Mouse (Mus musculus) forebrain, embryonic 13.5 days (tissue): ENCODE measurements around the gene Ulk1. TPM values are rescaled to one million over a fixed set of nuclear protein-coding genes. Genes with fewer than 3 reads are reported as not detected.

Source experiments
- ATAC-seq: fragments of 200-750 bp; cut with Nextera tagmentation; 2 replicates; pipeline ENCODE4 v1.8.0; 2017
- H3K27ac ChIP-seq: fragments of 300-500 bp; sonication (generic); 2 replicates; pipeline ENCODE4 v1.5.1; 2015; ENCODE audit warnings: inconsistent platforms, mild to moderate bottlenecking, moderate library complexity
- H3K27me3 ChIP-seq: fragments of 300-500 bp; sonication (generic); 2 replicates; pipeline ENCODE4 v1.6.1; 2015; ENCODE audit warnings: mild to moderate bottlenecking, inconsistent platforms
- H3K36me3 ChIP-seq: fragments of 300-500 bp; sonication (generic); 2 replicates; pipeline ENCODE4 v1.6.1; 2015; ENCODE audit warnings: mild to moderate bottlenecking, inconsistent platforms; ENCODE audit not compliant: poor library complexity, severe bottlenecking
- H3K4me1 ChIP-seq: fragments of 300-500 bp; sonication (generic); 2 replicates; pipeline ENCODE4 v1.6.1; 2015; ENCODE audit warnings: inconsistent platforms
- H3K4me2 ChIP-seq: fragments of 300-500 bp; sonication (generic); 2 replicates; pipeline ENCODE4 v1.6.1; 2015; ENCODE audit warnings: inconsistent platforms, mild to moderate bottlenecking, moderate library complexity
- H3K4me3 ChIP-seq: fragments of 300-500 bp; sonication (generic); 2 replicates; pipeline ENCODE4 v1.5.1; 2015; ENCODE audit warnings: mild to moderate bottlenecking, inconsistent platforms
- H3K9ac ChIP-seq: fragments of 300-500 bp; sonication (generic); 2 replicates; pipeline ENCODE4 v1.6.1; 2015; ENCODE audit warnings: mild to moderate bottlenecking, inconsistent platforms
- H3K9me3 ChIP-seq: fragments of 300-500 bp; sonication (generic); replicated peaks from 2 replicates; pipeline ENCODE4 v1.6.1; 2016; ENCODE audit warnings: inconsistent platforms
- WGBS: fragments of 180-500 bp; shearing (Covaris S2); methylation state at CpG from one replicate; pipeline ENCODE4 v1.1.7; 2015; 5-methylcytosine and 5-hydroxymethylcytosine counted together
- polyA plus RNA-seq: library from polyadenylated mRNA; unstranded; fragments of >200 nt; fragmentation: Nextera tagmentation; extraction: Ambion mirVana; gene quantifications from 2 replicates; pipeline ENCODE4 v1.2.1, GENCODE M21; 2015

The Ulk1 gene
- polyA plus RNA-seq, 1 experiment from 2014 or later: 32.4 TPM

GRCm38 (mm10) chr5:110802186-110802585 is 7.7 kb downstream of the Ulk1 start:
- Histone ChIP-seq H3K4me3 (no peak overlapping the region), H3K9me3 (no peaks in the 10 kb centered on the region), H3K4me2 (no peak overlapping the region), H3K36me3 (peaks cover 94% of the 10 kb centered on the region), H3K9ac (no peak overlapping the region), H3K27ac (no peak overlapping the region), H3K27me3 (no peaks in the 10 kb centered on the region), H3K4me1 (peaks cover 27% of the 10 kb centered on the region)
- WGBS: 86% methylated on average over 4 of the region's 4 CpGs
- no peak for ATAC-seq

DNA sequence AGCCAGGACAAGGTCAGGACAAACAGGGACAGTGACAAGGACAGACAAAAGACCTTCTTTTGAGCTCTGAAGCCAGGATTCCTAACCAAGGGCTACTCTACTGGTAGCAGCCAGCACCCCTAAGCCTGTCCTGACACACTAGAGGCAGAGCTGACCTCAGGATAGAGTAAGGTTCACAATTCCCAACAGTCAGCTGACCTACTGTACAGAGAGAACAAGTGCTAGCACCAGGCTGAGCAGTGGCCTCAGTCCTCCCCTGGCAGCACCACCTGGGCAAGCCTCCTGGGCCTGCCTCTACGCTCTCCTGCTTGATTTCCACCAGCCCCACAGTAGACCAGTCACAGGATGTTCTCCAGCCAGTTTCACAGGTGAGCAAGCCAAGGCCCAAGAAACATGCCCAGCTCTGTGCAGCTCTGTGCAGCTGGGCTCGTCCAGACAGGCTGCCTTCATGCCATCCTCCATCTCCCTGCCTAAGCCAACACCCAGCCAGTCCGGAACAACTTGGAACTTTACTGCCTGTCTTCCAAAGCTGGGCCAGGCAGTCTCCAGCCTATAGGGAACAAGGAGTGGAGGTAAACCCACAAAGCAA is 8.8 kb downstream of the Ulk1 start:
- H3K36me3 ChIP-seq: peaks cover 96% of the 10 kb centered on the region
- H3K9me3 ChIP-seq: no peaks in the 10 kb centered on the region
- H3K27ac ChIP-seq: no peak overlapping the region
- WGBS: 91% methylated on average over 3 of the region's 3 CpGs
- H3K9ac ChIP-seq: no peak overlapping the region
- peaks cover 16% of the 10 kb centered on the region for H3K4me1 ChIP-seq
- ATAC-seq: no peak
- no peak overlapping the region for H3K4me2 ChIP-seq
- no peak overlapping the region for H3K4me3 ChIP-seq
- H3K27me3 ChIP-seq: no peaks in the 10 kb centered on the region

DNA sequence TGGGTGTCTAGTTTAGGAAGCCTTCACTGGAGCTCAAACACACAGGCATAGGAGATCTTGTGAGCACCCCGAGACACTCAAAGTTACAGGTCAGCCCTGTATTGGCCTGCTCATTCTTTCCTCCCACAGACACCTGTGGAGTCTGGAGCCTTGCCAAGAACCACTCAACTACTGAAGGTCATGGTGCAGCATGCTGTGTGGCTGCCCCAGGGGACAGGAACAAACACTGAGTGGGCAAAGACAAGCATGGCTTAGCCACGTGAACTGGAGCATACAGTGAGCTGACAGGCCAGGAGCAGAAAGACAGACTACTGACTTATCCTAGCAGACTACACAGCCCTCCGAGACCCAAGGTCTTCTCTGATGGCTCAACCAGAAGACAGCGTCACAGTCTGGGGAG is 12.2 kb downstream of the Ulk1 start:
- Histone ChIP-seq H3K36me3 (peaks cover 99% of the 10 kb centered on the region), H3K9ac (no peak overlapping the region), H3K27ac (no peak overlapping the region), H3K4me3 (no peak overlapping the region), H3K4me1 (no peaks in the 10 kb centered on the region), H3K27me3 (no peaks in the 10 kb centered on the region), H3K4me2 (no peak overlapping the region), H3K9me3 (no peaks in the 10 kb centered on the region)
- no peak for ATAC-seq
- 68% methylated on average over 4 of the region's 4 CpGs for WGBS

DNA sequence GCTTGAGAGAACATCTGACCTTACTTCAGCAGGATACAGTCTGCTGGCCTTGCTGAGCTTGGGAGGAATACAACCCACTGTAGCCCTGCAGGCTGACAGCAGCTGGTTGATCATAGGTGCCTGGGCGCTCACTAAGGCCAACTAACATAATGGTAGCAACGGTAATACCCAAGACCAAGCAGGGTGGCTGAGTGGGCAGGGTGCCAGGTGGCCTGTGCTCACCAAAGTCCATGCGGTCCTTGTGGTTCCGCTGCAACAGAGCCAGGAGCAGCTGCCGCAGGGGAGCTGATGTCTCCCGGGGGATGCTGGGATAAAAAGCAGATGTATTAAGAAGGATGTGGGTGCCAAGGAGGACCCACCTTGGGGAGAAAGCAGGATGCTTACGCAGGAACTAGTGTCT is 15.5 kb downstream of the Ulk1 start:
- Histone ChIP-seq H3K9me3 (no peaks in the 10 kb centered on the region), H3K27ac (no peak overlapping the region), H3K36me3 (peaks cover 100% of the 10 kb centered on the region), H3K4me1 (no peaks in the 10 kb centered on the region), H3K27me3 (no peaks in the 10 kb centered on the region), H3K4me2 (no peak overlapping the region), H3K9ac (no peak overlapping the region), H3K4me3 (no peak overlapping the region)
- WGBS: 93% methylated on average over 7 of the region's 7 CpGs
- no peak for ATAC-seq

- peaks cover 93% of the 10 kb centered on the region for H3K36me3 ChIP-seq
- no peaks in the 10 kb centered on the region for H3K9me3 ChIP-seq
- WGBS: 68% methylated on average over 5 of the region's 5 CpGs
- no peaks in the 10 kb centered on the region for H3K27me3 ChIP-seq
- no peaks in the 10 kb centered on the region for H3K4me1 ChIP-seq
- no peak overlapping the region for H3K4me3 ChIP-seq
- H3K9ac ChIP-seq: no peak overlapping the region
- H3K4me2 ChIP-seq: no peak overlapping the region
- H3K27ac ChIP-seq: no peak overlapping the region
- ATAC-seq: peak; percentile 37; the same call in 1 of the 2 replicates
These were observed 21.2 kb downstream of the Ulk1 start for GRCm38 (mm10) chr5:110788684-110789083.

GRCm38 (mm10) chr5:110786081-110786835 is 23.6 kb downstream of the Ulk1 start:
- ATAC-seq: no peak
- Histone ChIP-seq H3K9ac (no peak overlapping the region), H3K27me3 (no peaks in the 10 kb centered on the region), H3K4me2 (no peak overlapping the region), H3K36me3 (peaks cover 69% of the 10 kb centered on the region), H3K27ac (no peak overlapping the region), H3K4me3 (no peak overlapping the region), H3K9me3 (no peaks in the 10 kb centered on the region), H3K4me1 (no peaks in the 10 kb centered on the region)
- 89% methylated on average over 11 of the region's 11 CpGs for WGBS

DNA sequence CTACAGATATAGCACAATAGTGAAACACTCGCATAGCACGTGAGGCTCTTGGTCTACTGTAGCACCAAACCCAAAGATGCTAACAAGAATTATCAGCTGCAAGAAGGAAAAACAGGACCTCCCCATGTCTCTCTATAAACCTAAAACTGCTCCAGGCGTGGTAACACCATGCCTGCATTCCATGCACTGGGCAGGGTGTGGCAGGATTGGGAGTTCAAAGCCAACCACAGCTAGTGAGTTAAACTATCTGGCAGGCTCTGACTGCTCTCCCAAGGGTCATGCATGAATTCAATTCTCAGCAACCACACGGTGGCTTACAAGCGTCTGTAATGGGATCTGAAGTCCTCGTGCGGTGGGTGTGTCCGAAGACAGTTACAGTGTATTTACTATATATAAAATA is 26.7 kb downstream of the Ulk1 start:
- H3K9ac ChIP-seq: no peak overlapping the region
- H3K36me3 ChIP-seq: peaks cover 41% of the 10 kb centered on the region
- no peak for ATAC-seq
- no peak overlapping the region for H3K27ac ChIP-seq
- H3K9me3 ChIP-seq: no peaks in the 10 kb centered on the region
- no peak overlapping the region for H3K4me2 ChIP-seq
- H3K4me1 ChIP-seq: peaks cover 23% of the 10 kb centered on the region
- WGBS: 80% methylated on average over 8 of the region's 8 CpGs
- H3K4me3 ChIP-seq: no peak overlapping the region
- H3K27me3 ChIP-seq: no peaks in the 10 kb centered on the region

GRCm38 (mm10) chr5:110781529-110782238 is 28.2 kb downstream of the Ulk1 start:
- H3K36me3 ChIP-seq: peaks cover 40% of the 10 kb centered on the region
- no peak overlapping the region for H3K4me3 ChIP-seq
- H3K27ac ChIP-seq: no peak overlapping the region
- H3K4me2 ChIP-seq: no peak overlapping the region
- no peaks in the 10 kb centered on the region for H3K9me3 ChIP-seq
- H3K27me3 ChIP-seq: no peaks in the 10 kb centered on the region
- no peak for ATAC-seq
- 86% methylated on average over 7 of the region's 7 CpGs for WGBS
- no peak overlapping the region for H3K9ac ChIP-seq
- peaks cover 23% of the 10 kb centered on the region for H3K4me1 ChIP-seq

DNA sequence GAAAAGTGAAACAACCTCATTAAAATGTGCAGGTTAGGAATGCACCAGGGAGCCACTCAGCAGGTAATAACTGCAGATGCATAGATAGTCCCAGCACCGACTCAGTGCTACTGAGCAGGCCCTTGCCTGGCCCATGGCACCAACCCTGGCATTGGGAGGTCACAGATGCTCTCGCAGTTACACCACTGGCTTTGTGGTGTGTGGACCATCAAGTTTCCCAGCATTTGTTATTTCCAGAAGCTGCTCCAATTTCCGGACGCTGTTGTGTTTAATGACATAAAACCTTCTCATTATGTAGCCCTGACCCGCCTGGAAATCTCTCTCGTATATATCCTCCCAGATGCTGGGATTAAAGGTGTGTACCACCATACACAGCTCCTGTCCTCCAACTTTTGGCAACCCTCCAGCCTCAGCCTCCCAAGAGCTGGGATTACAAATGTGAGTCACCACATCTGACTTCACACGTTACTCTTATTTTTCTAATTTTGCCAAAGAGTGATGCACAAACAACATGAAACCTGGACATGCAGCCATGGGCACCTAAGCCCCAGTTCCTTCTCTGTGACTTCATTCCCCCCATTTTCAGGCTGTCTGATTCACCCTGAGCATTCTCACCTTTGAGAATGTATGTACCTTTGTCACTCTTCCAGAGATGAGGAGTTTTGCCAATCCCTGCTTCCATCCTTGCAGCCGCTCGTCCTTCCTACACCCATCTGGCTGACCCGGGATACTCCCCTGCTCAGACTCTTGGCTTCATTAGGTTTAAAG is 29.0 kb downstream of the Ulk1 start:
- Histone ChIP-seq H3K4me1 (peaks cover 23% of the 10 kb centered on the region), H3K9me3 (no peaks in the 10 kb centered on the region), H3K9ac (peak overlapping the region; percentile 85), H3K4me2 (peak overlapping the region; percentile 98), H3K27me3 (no peaks in the 10 kb centered on the region), H3K27ac (no peak overlapping the region; the same call in 1 of the 2 replicates), H3K36me3 (peaks cover 40% of the 10 kb centered on the region), H3K4me3 (peak overlapping the region; percentile 76)
- 54% methylated on average over 10 of the region's 10 CpGs for WGBS
- ATAC-seq: peak; percentile 67; the same call in 1 of the 2 replicates

GRCm38 (mm10) chr5:110779998-110780760 is 29.7 kb downstream of the Ulk1 start, which contains the start of gene Pus1:
TSS of gene Pus1 (minus strand) at chr5:110780659.
- H3K27ac ChIP-seq: no peak within 1 kb of the TSS; the same call in 1 of the 2 replicates

GRCm38 (mm10) chr5:110779276-110779997 is 30.5 kb downstream of the Ulk1 start:
- 21% methylated on average over 15 of the region's 15 CpGs for WGBS
- H3K27me3 ChIP-seq: no peaks in the 10 kb centered on the region
- H3K4me3 ChIP-seq: peak overlapping the region; percentile 76
- no peak overlapping the region for H3K27ac ChIP-seq
- H3K4me2 ChIP-seq: peak overlapping the region; percentile 98
- H3K9ac ChIP-seq: peak overlapping the region; percentile 85
- peaks cover 23% of the 10 kb centered on the region for H3K4me1 ChIP-seq
- H3K36me3 ChIP-seq: peaks cover 43% of the 10 kb centered on the region
- no peak for ATAC-seq
- no peaks in the 10 kb centered on the region for H3K9me3 ChIP-seq

More at GRCm38 (mm10) chr5:110779998-110780760, 29.7 kb downstream of the Ulk1 start, which contains the start of gene Pus1:
- Histone ChIP-seq H3K27me3 (no peaks in the 10 kb centered on the region), H3K4me2 (peak within 1 kb of the TSS; percentile 98), H3K36me3 (peaks cover 41% of the 10 kb centered on the region), H3K4me1 (peaks cover 23% of the 10 kb centered on the region), H3K9ac (peak within 1 kb of the TSS; percentile 85), H3K9me3 (no peaks in the 10 kb centered on the region), H3K4me3 (peak within 1 kb of the TSS; percentile 76)
- ATAC-seq: peak; percentile 84
- WGBS: under 1% methylated on average over 57 of the region's 57 CpGs
